Comparison of ENCODE assay signal across 13 mouse cellular contexts in the genomic region with DNA sequence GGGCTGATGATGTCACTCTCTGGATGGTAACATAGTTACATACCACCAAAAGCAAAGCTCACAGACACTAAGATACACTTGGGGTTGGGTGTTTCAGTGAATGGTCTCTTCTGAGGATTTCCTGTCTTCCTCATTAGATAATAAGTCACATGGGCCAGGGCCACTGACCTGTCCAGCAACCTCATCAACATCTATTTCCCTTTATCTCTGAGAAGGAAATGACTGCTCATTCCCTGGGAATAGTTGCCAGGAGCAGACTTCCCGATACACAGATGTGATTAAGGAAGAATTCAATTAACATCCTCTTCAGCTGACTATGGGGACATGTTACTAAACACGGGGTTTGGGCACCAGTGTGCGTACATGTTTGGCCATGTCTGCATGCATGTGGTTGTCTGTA.
DNase-seq lines count a peak whose midpoint lies in the region; ATAC-seq and TF ChIP-seq lines count a peak whose summit lies in the region.
"Had no signal": no experiment of that assay in that cellular context is flagged by ENCODE, and none has a peak within 500 bp of the region (broad histone marks: within the 10 kb centered on the region; RNA-seq: fewer than 3 reads in every experiment).

No protein-coding gene starts in this region.

- TF ChIP-seq CTCF in lung, adult 2 months (IDR thresholded peaks at IDR 0.05; ENCODE audit: insufficient read depth, low read length), result no peak

- peaks cover 80% of the 10 kb centered on the region for H3K4me1 ChIP-seq in hindbrain, embryonic 13.5 days (replicated peaks)
- H3K4me1 ChIP-seq in hindbrain, embryonic 11.5 days (replicated peaks; ENCODE audit: control insufficient read depth, insufficient read depth, low read length), result peaks cover 3% of the 10 kb centered on the region
- H3K4me1 ChIP-seq in lung, adult 2 months (ENCODE audit: control insufficient read depth, insufficient read depth, low read length), result no peaks in the 10 kb centered on the region; the same call in 1 of the 2 replicates
- peaks cover 70% of the 10 kb centered on the region for H3K4me1 ChIP-seq in neural tube, embryonic 15.5 days
- H3K4me1 ChIP-seq: liver, embryonic 15.5 days had no signal

- no peaks in the 10 kb centered on the region for H3K36me3 ChIP-seq in hindbrain, embryonic 13.5 days
- no peaks in the 10 kb centered on the region for H3K36me3 ChIP-seq in hindbrain, embryonic 11.5 days (ENCODE audit: control insufficient read depth, insufficient read depth, low read length)
- H3K36me3 ChIP-seq in neural tube, embryonic 15.5 days, result no peaks in the 10 kb centered on the region
- H3K36me3 ChIP-seq: forebrain, embryonic 10.5 days; heart, embryonic 13.5 days; liver, embryonic 15.5 days had no signal

- no peak overlapping the region for H3K4me2 ChIP-seq in hindbrain, embryonic 13.5 days
- H3K4me2 ChIP-seq in hindbrain, embryonic 11.5 days (replicated peaks; ENCODE audit: low read depth, low read length), result no peak overlapping the region
- H3K4me2 ChIP-seq in neural tube, embryonic 15.5 days, result no peak overlapping the region
- H3K4me2 ChIP-seq: heart, embryonic 13.5 days; liver, embryonic 15.5 days had no signal

- 48% methylated on average over 3 of the region's 3 CpGs for WGBS in hindbrain, embryonic 13.5 days
- WGBS in hindbrain, embryonic 11.5 days, result 74% methylated on average over 3 of the region's 3 CpGs
- 38% methylated on average over 3 of the region's 3 CpGs for WGBS in lung, adult 2 months
- 38% methylated on average over 3 of the region's 3 CpGs for WGBS in neural tube, embryonic 15.5 days

- DNase-seq in hindbrain, embryonic 11.5 days (ENCODE audit: low spot score), result no peak
- peak; percentile 10 for DNase-seq in lung, postnatal 14 days
- DNase-seq in lung, adult 2 months, result no peak
- DNase-seq in kidney, postnatal 25 days, result peak; percentile 29 to 56
- no peak for DNase-seq in layer of hippocampus, postnatal 36 days
- DNase-seq: cerebellum, adult 2 months; heart, postnatal 4 days; left cerebral cortex, postnatal 4 days had no signal

- H3K27ac ChIP-seq in hindbrain, embryonic 13.5 days, result peak overlapping the region; percentile 69
- H3K27ac ChIP-seq in hindbrain, embryonic 11.5 days (ENCODE audit: low read depth, low read length), result no peak overlapping the region
- H3K27ac ChIP-seq in neural tube, embryonic 15.5 days (replicated peaks), result peak overlapping the region; percentile 60
- H3K27ac ChIP-seq: forebrain, embryonic 10.5 days; heart, embryonic 13.5 days; liver, embryonic 15.5 days had no signal

- no peaks in the 10 kb centered on the region for H3K27me3 ChIP-seq in hindbrain, embryonic 13.5 days
- no peaks in the 10 kb centered on the region for H3K27me3 ChIP-seq in hindbrain, embryonic 11.5 days (ENCODE audit: control insufficient read depth, insufficient read depth, low read length)
- H3K27me3 ChIP-seq in neural tube, embryonic 15.5 days (replicated peaks), result no peaks in the 10 kb centered on the region
- H3K27me3 ChIP-seq: heart, embryonic 13.5 days; liver, embryonic 15.5 days had no signal

- no peak for TF ChIP-seq POLR2A in lung, adult 2 months (IDR thresholded peaks at IDR 0.05; ENCODE audit: borderline replicate concordance, extremely low read depth, low read depth, low read length)

- H3K9me3 ChIP-seq in hindbrain, embryonic 13.5 days, result no peaks in the 10 kb centered on the region
- H3K9me3 ChIP-seq in hindbrain, embryonic 11.5 days (ENCODE audit: control insufficient read depth, low read length), result no peaks in the 10 kb centered on the region
- no peaks in the 10 kb centered on the region for H3K9me3 ChIP-seq in neural tube, embryonic 15.5 days (replicated peaks)
- H3K9me3 ChIP-seq: forebrain, embryonic 10.5 days; heart, embryonic 13.5 days; liver, embryonic 15.5 days had no signal

- no peak for ATAC-seq in hindbrain, embryonic 13.5 days (ENCODE audit: low FRiP score)
- no peak for ATAC-seq in hindbrain, embryonic 11.5 days (ENCODE audit: low FRiP score)
- ATAC-seq in neural tube, embryonic 15.5 days (ENCODE audit: low FRiP score), result no peak

- H3K4me3 ChIP-seq in hindbrain, embryonic 13.5 days, result no peak overlapping the region
- no peak overlapping the region for H3K4me3 ChIP-seq in hindbrain, embryonic 11.5 days (ENCODE audit: low read depth, low read length)
- no peak overlapping the region for H3K4me3 ChIP-seq in lung, adult 2 months (replicated peaks; ENCODE audit: extremely low read depth, low read depth, low read length)
- H3K4me3 ChIP-seq in neural tube, embryonic 15.5 days (replicated peaks), result no peak overlapping the region
- H3K4me3 ChIP-seq: forebrain, embryonic 10.5 days; heart, embryonic 13.5 days; liver, embryonic 15.5 days had no signal

- no peak overlapping the region; the same call in 1 of the 2 replicates for H3K9ac ChIP-seq in hindbrain, embryonic 13.5 days
- H3K9ac ChIP-seq in hindbrain, embryonic 11.5 days (ENCODE audit: low read depth, low read length), result no peak overlapping the region
- no peak overlapping the region for H3K9ac ChIP-seq in neural tube, embryonic 15.5 days (replicated peaks)
- H3K9ac ChIP-seq: heart, embryonic 13.5 days; liver, embryonic 15.5 days had no signal

Comparison
In these comparisons a context has a peak if more than half of its experiments do, and no peak if none do; other contexts are left out.
1. DNase-seq: peak in lung, postnatal 14 days (single experiment) and kidney, postnatal 25 days (2 of 2); none in hindbrain, embryonic 11.5 days (single experiment), lung, adult 2 months (single experiment) and layer of hippocampus, postnatal 36 days (0 of 2).